Mouse (Mus musculus) MN1 (cell line): ENCODE results near the gene Syn3.

Source experiments
- DNase-seq: peaks from one replicate; pipeline ENCODE4 v3.0.0-alpha.2; 2016; ENCODE audit warnings: low spot score

Gene Syn3

DNA sequence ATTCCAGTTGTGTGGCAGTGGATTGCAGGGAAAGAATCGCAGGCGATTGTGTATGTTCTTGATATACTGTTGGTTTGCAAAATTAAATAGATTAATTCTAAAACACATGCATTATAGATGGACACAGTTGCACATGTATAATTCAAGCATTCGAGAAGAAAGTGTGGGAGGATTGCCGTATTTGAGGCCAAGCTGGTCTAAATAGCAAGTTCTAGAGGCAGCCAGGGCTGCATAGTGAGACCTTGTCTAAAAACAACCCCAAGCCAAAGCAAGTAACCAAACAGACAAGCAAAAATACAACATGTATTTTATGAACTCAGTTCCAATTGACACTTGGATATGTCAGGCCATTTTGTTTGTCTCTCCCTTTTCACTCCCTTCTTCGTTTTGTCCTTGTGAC, 223.1 kb downstream of the Syn3 start:
- no peak for DNase-seq

DNA sequence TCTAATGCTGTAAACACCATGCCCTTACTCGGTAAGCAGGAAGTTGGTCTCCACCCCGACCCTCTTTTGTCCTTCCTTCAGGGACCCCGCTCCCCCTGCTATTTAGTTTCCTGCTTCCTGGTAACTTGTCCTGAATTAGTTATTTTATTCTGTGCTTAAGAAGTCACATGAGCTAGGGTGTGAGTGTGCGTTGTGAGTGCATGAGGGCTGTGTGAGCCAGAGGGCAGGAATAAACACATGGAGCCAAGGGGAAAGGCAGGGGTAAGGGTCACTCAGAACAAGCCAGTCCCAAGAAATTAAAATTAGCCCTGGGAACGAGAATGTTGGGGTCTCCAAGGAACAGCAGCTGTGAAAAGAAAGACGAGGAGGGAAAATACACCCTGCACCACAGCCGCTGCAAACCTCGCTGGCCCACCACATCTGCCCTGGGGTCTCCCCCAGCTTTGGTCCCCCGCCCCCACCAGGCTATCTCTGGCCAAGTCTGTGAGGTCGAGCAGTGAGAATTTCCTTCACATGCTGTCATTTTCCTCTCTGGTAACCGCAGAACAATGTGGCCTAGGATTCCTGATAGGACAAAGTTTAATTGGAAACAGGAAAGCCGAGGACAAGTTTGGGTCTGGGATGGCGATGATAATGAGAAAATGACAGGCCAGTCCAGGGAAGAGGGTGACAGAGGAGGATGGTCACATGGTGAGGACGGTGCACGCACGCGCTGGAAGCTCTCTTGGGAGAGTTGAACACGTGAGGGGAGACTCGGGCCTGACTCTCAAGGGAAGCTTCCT, 225.1 kb downstream of the Syn3 start:
- no peak for DNase-seq

DNA sequence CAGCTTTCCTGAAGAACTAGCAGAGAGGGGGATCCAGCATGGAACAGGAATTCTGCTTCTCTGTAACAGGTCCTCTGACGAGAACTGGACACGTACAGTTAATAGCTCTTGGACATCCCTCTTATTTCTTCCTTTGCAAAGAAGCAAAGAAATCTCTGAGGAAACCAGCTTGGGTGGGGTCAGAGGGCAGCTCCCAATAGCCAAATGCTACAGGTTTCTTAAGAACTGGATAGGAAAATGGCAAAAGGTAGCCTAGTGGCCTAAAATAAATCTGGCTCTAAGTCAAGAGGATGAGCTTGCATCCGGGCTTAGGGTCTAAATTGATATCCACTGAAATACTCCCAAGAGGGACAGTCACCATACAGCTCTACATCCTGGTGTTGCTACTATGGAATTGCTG, 225.9 kb downstream of the Syn3 start:
- DNase-seq, result no peak

DNA sequence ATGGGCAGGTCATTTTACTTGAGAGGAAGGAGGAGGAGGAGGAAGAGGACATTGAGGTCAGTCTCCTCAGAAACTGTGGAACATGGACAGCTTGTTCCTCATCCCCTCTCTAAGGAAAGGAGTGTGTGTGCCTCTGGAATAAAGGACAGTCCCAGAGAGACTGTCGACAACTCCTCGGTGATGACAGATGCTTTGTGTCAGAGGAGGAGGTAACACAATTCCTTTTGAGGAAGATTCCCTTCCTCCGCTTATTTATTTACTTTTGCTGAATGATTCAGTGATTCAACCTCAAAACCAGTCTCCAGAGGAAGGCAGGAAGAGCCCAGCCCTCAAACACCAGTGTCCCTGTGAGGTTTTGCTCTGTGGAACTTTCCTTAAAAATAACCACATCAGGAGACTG, 228.4 kb downstream of the Syn3 start:
- DNase-seq, result no peak

DNA sequence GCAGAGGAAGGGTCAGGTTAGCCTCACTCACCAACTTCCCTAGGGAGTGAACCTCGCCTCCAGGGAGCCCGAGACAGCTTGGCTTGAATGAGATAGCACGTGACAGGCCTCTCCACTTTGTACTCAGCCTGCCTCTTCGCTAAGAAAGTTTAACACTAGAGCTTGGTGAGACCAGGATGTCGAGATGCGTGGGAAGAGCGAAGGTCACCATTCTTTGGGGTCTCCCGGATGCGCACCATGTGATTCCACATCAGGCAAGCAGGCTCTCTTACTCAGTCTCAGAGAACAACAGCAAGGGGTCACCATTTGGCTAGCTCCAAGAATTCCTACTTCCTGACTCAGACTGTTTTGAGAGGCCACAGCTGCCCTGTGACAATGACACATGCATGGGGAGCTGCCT, 234.1 kb downstream of the Syn3 start:
- DNase-seq, result no peak

DNA sequence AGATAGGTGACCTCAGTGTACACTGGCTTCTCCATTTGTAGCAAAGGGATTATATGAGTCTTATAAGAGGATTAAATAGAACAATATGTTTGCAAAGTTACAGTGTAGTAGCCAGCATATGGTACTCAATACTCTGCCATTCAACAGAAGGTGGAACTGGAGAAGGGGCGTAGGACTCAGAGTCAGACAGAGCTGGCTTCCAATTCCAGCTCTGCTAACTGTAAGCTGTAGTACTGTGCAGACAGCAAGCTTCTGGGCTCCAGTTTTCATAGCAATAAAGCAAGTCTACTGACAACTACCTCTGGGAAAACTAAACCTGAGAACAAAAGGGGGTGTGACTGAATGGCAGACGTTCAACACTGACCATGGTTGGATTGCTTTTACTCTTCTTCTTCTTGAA, 237.0 kb downstream of the Syn3 start:
- DNase-seq, result no peak

DNA sequence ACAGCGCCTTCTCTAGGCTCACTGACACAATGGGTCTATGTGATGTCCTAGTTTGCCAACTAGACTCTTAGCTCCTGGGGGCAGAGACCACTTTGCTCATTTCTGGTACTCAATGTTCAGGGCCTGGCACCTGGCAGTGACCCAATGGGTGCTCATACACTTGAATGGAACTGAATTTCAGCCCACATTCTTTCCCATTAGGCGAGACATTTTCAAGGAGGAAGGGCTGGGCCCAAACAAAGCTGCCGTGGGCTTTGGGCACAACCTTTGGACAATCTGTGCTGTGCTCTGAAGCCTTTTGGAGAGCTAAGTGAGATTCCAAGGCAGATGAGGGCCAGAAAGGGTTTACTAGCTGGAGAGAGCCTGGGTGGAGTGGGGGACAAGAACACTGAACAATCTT, 239.7 kb downstream of the Syn3 start:
- DNase-seq, result no peak

DNA sequence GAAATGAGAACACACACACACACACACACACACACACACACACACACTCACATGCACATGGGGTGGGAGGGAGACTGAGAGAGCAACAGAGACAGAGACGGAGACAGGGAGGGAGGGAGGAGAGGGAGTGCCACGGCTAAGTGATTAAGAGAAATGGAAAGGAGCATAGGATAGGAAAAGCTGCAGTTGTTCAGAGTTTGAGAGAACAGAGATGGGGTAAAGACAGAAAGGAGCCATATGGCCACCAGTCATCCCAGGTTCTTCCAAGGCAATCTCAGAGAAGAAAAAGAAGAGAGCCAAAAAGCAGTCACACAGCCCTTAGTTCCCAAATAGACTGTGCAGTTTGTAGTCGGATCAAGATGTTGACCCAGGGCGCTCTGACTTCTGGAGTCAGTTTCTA, 240.7 kb downstream of the Syn3 start:
- no peak for DNase-seq

DNA sequence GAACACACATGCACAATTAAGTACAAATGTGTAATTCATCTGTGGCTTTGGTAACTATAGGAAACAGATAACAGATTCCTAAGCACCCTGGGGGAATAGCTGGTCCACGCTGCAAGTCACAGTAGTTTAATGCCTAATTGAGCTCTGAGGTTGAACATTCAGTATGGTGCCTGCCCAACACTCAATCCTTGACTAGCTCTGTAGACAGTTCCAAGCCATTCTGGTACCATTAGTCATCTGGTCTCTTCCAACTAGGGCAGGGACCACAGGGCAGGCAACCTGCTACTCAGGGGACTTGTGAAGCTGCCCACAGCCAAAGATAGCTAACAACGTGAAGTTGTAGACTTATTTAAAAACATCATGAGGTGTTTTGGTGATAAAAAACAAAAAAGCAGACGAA, 241.7 kb downstream of the Syn3 start:
- DNase-seq, result no peak

DNA sequence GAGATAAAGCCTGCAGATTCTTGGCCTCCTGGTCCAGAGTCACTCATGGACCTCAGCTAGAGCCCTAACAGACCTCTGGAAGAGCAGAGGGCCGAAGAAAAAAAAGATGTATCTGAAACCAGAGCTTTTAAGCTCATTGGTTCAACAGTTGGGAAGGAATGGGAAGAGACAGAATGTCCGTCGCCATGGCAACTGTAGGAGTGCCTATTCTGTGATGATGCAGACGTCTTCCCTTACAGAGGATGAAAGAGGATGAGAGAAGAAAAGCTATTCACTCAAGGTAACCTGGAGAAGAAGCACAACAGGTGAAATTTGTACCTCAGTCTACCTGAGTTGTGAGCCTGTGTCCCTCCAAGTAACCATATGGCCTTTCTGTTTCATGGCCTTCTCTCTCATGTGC, 242.5 kb downstream of the Syn3 start:
- DNase-seq, result peak; percentile 41

DNA sequence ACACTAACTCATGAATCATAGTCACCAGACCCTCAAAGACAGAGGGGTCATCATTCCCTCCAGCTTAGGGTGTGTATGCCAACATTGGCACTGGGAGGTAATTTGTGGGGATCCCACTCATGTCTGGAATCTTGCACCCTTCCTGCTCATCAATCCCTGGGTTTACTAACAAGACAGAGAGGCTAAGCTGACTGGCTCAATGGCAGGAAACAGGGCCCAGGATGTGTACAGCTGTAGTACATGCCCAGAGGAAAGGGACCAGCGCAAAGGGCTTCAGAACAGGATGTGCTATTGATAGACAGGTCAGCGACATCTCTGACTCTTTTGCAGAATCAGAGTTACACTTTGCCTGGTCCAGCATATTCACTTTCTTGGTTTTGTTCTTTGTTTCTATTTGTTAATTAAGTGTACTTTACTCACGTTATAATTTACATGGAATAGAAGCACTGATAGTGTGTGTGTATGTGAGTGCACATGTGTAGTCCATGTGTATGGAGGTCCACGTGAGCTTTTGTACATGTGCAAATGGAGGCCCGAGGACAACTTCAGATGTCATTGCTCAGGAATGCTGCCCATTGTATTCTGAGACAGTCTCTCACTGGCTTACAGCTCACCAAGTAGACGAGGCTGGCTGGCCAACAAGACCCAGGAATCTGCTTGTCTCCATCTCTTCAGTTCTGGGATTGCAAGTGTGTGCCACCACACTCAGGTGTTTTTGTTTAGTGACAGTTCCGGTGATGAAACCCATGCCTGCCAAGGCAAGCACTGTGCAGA, 248.4 kb downstream of the Syn3 start:
- no peak for DNase-seq

DNA sequence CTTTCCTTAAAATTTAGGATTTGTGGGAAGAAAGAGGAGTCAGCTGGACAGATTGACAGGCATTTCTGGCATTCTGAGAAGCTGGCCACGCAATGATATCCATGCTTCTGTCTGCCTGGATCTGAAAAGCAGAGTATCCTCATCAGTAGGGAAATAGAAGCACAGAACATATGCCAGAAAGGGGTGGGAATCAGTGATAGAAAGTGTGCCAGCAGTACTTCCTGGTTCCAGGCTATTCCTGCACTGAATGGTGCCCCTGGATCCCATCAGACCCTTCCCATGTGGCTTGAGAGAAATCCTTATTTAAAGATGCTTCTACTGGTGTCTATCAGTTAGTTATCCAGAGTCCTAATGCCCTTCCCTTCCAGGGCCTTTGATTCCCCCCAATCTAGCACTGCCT, 249.4 kb downstream of the Syn3 start:
- no peak for DNase-seq

DNA sequence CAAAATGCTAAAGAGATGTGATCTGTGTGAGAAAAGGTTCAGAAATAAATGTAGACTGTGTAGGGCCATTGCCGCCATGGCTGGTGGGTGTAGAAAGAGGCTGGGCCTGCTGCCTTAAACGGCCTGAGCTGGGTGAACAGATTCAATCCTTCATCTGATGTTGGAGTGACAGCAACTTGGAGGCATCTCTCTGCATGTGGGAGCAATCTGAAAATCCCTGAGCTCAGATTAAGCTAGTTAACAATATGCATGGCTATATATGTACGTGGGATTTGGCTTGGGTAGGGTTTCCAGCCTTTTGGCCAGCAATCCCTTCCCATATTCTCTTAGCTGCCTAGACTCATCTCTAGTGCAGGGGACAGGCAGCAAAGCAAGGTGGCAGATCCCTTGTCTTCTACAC, 249.9 kb downstream of the Syn3 start:
- DNase-seq, result no peak

DNA sequence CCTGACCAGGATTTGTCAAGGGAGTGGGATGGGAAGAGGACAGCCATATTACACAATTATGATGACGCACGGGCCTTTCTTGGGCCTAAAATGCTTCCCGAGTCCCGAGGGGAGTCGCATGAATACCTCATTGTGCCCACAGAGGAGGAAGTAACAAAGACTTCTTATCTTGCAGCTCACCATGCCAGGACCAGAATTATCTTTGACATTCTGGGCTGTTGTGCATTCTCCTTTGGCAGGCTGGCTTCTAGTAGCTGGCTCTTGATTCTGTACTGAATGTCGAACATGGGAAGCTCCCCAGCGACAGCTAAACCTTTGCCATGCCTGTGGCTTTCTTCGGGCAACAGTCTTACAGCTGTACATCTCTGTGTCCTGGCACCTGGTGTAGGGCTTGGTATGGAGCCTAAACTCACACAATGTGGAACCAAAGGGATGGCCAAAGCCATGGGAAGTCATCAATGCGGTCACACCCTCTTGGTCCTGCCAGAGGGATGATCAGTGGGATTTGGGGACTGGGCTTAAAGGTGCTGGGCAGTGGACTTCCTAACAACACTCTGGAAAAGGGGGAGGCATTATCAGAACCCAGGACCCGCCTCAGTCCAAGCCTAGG, 250.5 kb downstream of the Syn3 start:
- DNase-seq, result no peak

DNA sequence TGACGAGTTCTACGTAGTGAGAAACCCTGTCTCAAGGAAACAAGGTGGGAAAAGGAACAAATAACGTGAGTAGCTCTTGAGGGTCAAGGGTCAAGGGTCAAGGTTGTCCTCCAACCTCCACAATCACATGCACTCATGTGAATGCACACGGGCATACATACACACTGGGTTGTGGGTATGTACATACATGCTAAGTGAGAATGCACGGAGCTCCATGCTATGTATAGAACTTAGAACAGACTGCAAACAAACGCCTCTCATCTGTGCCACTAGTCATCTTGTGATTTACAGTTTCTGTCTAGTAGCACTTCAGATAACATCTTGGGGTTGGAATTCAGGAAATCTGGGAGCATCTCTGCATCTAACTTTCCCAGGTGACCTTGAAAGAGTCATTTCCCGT, 253.3 kb downstream of the Syn3 start:
- no peak for DNase-seq

DNA sequence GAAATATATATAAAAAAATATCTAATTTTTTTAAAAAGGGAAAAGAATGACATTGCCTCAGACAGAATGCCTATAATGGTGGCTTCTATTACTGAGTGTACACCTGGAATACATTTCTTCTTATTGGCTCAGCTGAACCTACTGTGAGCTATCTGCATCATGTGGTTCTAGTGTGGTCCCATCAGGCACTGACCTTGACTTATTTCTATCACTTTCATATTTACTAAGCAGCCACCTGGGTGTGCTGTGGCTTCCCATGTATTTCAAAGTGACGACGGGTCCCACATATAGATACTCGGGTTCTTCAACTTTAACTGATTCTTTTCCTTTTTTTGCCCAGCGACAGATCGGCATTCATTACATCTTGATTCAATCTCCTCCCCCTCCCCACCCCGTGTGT, 255.2 kb downstream of the Syn3 start:
- no peak for DNase-seq

DNA sequence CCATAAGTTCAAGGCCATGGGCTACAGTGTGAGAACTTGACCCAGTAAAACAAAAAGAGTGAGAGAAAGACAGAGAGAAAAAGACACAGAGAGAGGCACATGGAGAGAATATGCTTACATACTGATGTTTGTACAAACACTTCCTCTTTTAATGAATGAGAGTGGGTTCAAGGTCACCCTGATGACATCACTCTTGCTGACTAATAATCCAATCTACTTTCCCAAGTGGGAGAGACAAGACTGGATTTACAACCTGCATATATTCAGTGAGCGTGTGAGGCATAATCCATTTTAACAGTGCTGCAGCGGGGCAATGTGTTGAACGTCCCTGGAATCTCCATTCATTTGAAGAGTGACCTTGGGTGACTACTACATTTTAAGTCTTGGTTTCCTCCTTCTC, 256.0 kb downstream of the Syn3 start:
- no peak for DNase-seq

DNA sequence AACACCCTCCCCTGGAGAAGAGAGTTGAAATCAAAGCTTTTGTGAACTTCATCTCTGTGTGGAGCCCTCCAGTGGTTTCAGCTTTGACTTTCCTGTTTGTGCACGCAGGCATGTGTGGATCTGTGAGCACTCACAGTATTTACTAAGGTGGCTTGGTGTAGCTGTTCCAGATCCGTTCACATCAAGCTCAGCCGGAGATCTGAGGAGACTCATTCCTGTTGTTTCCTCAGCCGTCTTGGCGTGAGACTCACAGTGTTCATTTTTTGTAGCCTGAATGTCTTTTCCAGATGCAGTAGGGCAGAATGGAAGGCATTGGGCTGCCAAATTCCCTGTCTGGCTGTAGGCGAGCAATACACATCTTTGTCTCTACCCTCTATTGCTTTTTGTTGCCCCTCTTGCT, 268.7 kb downstream of the Syn3 start:
- DNase-seq, result no peak

DNA sequence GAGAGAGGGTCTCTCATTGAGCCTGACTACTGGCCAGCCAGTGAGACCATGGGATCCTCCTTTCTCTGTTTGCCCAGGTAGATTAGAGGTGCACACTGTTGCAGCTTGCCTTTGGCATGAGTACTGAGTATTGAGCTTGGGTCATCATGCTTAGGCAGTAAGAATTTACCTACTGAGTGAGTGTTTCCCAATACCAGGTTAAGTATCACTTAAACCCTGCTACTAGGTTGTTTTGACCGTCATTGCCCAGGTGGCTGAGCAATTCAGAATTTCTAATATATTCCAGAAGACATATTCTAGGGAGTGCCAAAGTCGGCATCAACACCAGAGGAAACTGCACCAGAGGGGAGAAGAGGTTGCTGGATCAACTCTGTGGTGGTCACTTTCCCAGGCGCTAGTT, 273.2 kb downstream of the Syn3 start:
- no peak for DNase-seq

DNA sequence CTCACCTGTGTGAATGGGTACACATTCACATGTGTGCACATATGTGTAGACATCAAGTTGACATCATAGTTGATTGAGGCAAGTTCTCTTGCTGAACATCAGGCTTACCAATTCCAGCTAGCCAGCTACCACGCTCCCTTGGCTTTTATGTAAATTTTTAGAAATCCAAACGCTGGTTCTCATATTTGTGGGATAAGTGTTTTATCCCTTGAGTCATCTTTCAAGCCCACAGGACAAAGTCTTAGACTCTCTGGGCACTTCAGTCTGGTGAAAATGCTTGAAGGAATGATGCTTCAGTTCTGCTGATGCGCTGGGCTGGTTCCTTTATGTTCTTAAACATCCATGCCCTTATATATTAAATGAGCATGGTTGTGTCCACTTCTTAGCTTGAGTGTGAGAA, 279.7 kb downstream of the Syn3 start:
- no peak for DNase-seq

DNA sequence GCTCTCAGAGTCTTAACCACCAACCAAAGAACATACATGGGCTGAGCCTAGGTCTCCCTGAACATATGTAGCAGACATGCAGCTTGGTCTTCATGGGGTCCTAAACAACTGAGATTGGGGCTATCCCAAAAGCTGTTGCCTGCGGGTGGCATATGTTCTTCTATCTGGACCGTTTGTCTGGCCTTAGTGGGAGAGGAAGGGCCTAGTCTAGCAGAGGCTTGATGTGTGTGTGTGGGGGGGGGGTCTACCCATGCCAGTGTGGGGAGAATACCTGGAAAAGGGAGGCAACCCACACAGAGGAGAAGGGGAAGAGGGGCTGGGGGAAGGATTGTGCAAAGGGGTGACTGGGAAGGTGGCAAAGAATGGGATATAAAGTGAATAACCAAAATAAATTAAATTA, 281.9 kb downstream of the Syn3 start:
- no peak for DNase-seq

DNA sequence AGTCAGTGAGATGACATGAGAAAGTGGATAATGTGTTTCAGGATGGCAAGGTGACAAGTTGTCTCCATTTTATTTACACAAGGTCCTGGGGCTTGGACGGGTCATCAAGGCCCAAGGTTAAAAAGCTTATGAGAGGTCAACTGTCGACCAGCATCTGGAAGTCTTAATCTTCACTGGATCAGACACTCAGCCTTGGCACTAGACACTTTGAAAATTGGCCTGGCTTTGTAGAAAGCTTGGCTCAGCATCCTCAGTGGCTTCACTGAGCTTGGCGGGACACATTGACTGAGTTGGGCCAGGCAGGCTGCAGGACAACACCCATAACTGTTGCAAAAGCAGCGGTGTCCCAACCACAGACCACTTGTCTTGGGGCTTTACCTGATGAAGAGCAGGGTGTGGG, 286.6 kb downstream of the Syn3 start:
- DNase-seq, result no peak

DNA sequence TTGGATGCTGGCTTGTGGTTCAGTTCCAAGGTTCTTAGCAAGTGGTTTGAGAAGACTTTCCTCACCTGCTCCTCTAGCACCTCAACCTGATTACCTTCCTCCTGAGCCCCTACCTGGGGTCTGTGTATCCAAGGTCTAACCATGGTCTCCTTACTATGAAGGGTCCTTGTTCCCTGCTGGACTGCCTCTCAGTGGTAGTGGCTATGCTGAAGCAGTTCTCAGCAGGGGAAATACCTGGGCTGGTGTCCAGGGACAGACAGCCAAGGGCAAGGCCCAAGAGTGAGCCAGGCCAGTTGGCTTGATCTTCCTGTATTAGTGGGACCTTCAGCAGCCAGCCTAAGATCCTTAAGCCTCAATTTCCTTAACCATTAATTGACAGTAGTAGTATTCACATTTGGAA, 294.8 kb downstream of the Syn3 start:
- no peak for DNase-seq
